Mouse (Mus musculus) heart, adult 2 months (tissue): Measurements from ENCODE around the gene Maml2. TPM values are rescaled to one million over a fixed set of nuclear protein-coding genes. Genes with fewer than 3 reads are reported as not detected.
A peak's percentile ranks its signal among the peaks of the same experiment; 100 is the strongest.

ENCODE experiments used
- DNase-seq, 2 experiments: peaks; one replicate each; pipeline ENCODE4 v3.0.0; 2021
- H3K27ac ChIP-seq: fragments of 200-600 bp; 2 replicates; pipeline ENCODE4 v1.8.1; 2022
- H3K27me3 ChIP-seq: fragments of 200-500 bp; 2 replicates; pipeline ENCODE4 v1.6.1; 2012; ENCODE audit warnings: mild to moderate bottlenecking, low read length, inconsistent platforms, mixed read lengths; ENCODE audit not compliant: control insufficient read depth, insufficient read depth
- H3K36me3 ChIP-seq: fragments of 200-500 bp; 2 replicates; pipeline ENCODE4 v1.6.1; 2012; ENCODE audit warnings: low read length, inconsistent platforms; ENCODE audit not compliant: control insufficient read depth, insufficient read depth
- H3K4me1 ChIP-seq: fragments of 200-500 bp; 2 replicates; pipeline ENCODE4 v1.6.1; 2011; ENCODE audit warnings: low read length; ENCODE audit not compliant: control insufficient read depth, insufficient read depth
- H3K4me3 ChIP-seq: fragments of 200-600 bp; 2 replicates; pipeline ENCODE4 v1.8.1; 2022
- H3K79me2 ChIP-seq: fragments of 200-500 bp; replicated peaks from 2 replicates; pipeline ENCODE4 v1.6.1; 2012; ENCODE audit warnings: mild to moderate bottlenecking, inconsistent platforms, low read length, moderate library complexity, mixed read lengths; ENCODE audit not compliant: control insufficient read depth, insufficient read depth
- H3K9ac ChIP-seq: fragments of 200-500 bp; 2 replicates; pipeline ENCODE4 v1.6.1; 2012; ENCODE audit warnings: low read depth, mild to moderate bottlenecking, control low read depth, inconsistent platforms, low read length, mixed read lengths
- CTCF ChIP-seq: fragments of 200-600 bp; IDR thresholded peaks from 2 replicates; pipeline ENCODE4 v1.8.1; 2022; ENCODE audit warnings: antibody characterized with exemption, mild to moderate bottlenecking, moderate library complexity
- EP300 ChIP-seq: fragments of 200-500 bp; IDR thresholded peaks from 2 replicates; pipeline ENCODE4 v1.6.1; 2011; ENCODE audit warnings: low read depth, low read length, control low read depth; ENCODE audit not compliant: insufficient read depth
- POLR2A ChIP-seq: fragments of 200-500 bp; IDR thresholded peaks from 2 replicates; pipeline ENCODE4 v1.6.1; 2011; ENCODE audit warnings: mild to moderate bottlenecking, low read depth, low read length, control low read depth; ENCODE audit not compliant: insufficient read depth
- WGBS: fragments of 180-500 bp; shearing (Covaris S2); methylation state at CpG from one replicate; pipeline ENCODE4 v1.1.7; 2018; 5-methylcytosine and 5-hydroxymethylcytosine counted together
- intact Hi-C: fragments of 180-260 bp; cut with DNase I; formaldehyde crosslinking; loops from one replicate; pipeline ENCODE4 v1.15.1; 2025
- polyA plus RNA-seq: library from polyadenylated mRNA; depleted of rRNA; stranded (reverse); fragments of >200 nt; gene quantifications from 2 replicates; pipeline ENCODE4 v1.2.3, GENCODE M21; 2012
- total RNA-seq, 2 experiments: library from RNA; stranded (reverse); gene quantifications; 2 replicates each; pipeline ENCODE4 v1.2.3; 2021

Maml2 gene
- total and polyA plus RNA-seq, 3 experiments: 4.8 to 6.5 (median 5.7) TPM

DNA sequence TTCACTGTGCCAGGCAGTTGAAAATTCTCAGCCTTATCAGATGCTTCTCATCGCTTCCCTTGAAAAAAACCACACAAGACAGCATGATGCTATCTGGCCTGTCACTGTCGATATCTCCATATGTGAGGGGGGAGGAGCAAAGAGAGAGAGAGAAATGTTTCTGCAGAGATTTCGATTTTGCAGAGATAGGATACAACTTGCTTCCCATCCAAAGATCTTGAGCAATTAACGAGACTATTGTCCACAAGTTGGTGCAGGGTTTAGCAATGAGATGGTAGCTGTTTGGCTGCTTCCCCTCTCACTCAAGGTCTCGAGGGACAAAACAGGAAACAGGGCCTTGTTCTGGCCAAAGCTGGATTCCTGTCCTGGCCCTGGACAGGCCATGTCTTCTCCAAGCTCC is 276.3 kb downstream of the Maml2 start:
- intact Hi-C loops: loop anchor here (2.0 to 5.0 kb wide), 3 partner anchors 79 to 327 kb away; partner anchors contain the start of genes Ccdc82 and Jrkl
- 22% methylated on average over 5 of the region's 5 CpGs for WGBS
- H3K27ac ChIP-seq: peak overlapping the region; percentile 75
- H3K9ac ChIP-seq: no peak overlapping the region
- H3K4me1 ChIP-seq: peaks cover 11% of the 10 kb centered on the region
- peaks cover 12% of the 10 kb centered on the region for H3K36me3 ChIP-seq
- H3K27me3 ChIP-seq: no peaks in the 10 kb centered on the region
- H3K4me3 ChIP-seq: no peak overlapping the region
- TF ChIP-seq POLR2A (0 out of 2 replicates have a peak, but pooled peaks have one; percentile 19), EP300 (peak; percentile 70; the same call in 1 of the 2 replicates), CTCF (no peak)
- DNase-seq: peak; percentile 53 to 73
- no peaks in the 10 kb centered on the region for H3K79me2 ChIP-seq

DNA sequence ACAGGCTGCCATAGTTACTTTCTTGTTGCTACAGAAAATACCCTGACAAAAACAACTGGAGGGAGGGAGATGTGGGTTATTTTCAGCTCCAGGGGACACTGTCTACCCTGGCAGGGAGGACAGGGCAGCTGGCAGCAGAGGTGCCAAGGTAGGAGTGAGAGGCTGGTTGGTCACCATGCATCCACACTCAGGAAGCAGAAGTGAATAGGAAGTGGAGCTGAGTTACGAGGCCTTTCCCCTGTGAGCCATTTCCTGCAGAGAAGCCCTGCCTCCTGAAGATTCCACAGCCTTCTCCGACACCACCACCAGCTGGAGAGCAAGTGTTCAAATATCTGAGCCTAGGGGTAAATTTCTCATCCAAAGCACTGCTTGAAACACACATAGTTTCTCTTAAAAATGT is 277.2 kb downstream of the Maml2 start:
- Histone ChIP-seq H3K9ac (no peak overlapping the region), H3K36me3 (peaks cover 12% of the 10 kb centered on the region), H3K27me3 (no peaks in the 10 kb centered on the region), H3K4me3 (no peak overlapping the region), H3K27ac (peak overlapping the region; percentile 75), H3K79me2 (no peaks in the 10 kb centered on the region), H3K4me1 (peaks cover 11% of the 10 kb centered on the region)
- DNase-seq: peak; percentile 47 to 50
- TF ChIP-seq POLR2A: no peak
- TF ChIP-seq EP300: 0 out of 2 replicates have a peak, but pooled peaks have one; percentile 32
- peak; percentile 41 for TF ChIP-seq CTCF
- WGBS: 19% methylated on average over 2 of the region's 2 CpGs
- intact Hi-C loops: loop anchor here (2.0 to 5.0 kb wide), 5 partner anchors 63 to 328 kb away; partner anchors contain the start of genes Ccdc82, Jrkl and Maml2

DNA sequence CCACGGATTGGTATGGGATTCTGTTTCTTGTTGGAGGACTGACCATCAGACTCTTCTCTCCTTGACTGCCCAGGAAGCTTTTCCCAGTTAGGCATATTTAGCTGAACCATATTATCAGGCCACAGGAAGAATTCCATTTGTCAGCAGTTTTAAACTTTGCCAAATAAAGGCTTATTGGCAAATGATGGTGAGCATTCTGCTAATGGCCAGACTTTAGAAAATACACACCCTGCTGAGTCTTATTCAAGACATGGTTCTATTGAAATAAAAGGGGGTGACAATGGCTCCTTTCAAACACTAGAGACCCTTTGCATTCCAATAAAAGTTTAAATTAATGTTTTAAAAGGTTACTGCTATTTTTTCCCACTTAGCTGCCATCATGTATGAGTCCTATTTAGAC is 279.4 kb downstream of the Maml2 start:
- Histone ChIP-seq H3K27me3 (no peaks in the 10 kb centered on the region), H3K4me3 (no peak overlapping the region), H3K79me2 (no peaks in the 10 kb centered on the region), H3K36me3 (peaks cover 12% of the 10 kb centered on the region), H3K9ac (no peak overlapping the region), H3K27ac (no peak overlapping the region), H3K4me1 (peaks cover 16% of the 10 kb centered on the region)
- TF ChIP-seq POLR2A (no peak), CTCF (no peak), EP300 (no peak)
- WGBS: 85% methylated on average over 1 of the region's 1 CpGs
- intact Hi-C loops: loop anchor here (5.0 kb wide), 2 partner anchors 65 to 280 kb away; partner anchors contain the start of gene Maml2
- DNase-seq: no peak

DNA sequence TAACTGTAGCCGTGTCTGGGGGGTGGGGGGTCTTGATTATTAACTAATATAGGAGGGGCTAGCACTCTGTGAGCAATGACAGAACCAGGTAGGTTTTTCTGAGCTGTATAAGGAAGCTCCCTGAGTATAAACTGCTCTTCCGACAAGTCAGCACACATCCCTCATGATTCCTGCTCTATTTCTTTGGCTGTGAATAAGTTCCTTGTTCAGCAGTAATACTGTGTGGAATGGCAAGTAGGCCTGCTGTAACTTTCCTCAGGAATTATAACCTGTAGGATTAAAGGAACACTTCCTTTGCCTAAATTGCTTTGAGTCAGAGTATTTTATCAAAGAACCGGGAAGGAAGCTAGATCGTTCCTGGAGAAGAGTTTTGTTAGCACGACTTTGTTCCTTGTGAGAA is 283.4 kb downstream of the Maml2 start:
- H3K36me3 ChIP-seq: peaks cover 22% of the 10 kb centered on the region
- 53% methylated on average over 5 of the region's 5 CpGs for WGBS
- H3K9ac ChIP-seq: no peak overlapping the region
- TF ChIP-seq EP300: no peak
- H3K27ac ChIP-seq: no peak overlapping the region
- no peak overlapping the region for H3K4me3 ChIP-seq
- peaks cover 11% of the 10 kb centered on the region for H3K4me1 ChIP-seq
- H3K79me2 ChIP-seq: no peaks in the 10 kb centered on the region
- intact Hi-C loops: no loop called here
- no peak for DNase-seq
- no peaks in the 10 kb centered on the region for H3K27me3 ChIP-seq

DNA sequence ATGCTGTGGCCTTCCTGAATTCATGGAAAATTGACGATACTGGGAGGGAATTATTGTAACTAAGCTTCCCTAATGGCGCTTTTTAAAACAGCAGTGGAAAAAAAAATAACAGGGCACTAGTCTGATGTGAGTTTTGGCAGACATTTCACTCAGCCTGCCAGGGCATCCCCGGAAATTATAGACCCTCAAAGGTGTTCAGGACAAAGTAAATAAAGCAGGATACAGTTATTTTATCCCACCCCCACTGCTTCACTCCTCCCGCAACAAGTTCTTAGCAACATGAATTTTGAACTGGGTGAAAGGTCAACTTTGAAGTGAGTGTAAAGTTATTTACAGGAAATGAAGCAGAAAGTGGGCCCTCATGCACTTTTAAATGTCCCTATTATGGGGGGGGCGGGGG is 286.2 kb downstream of the Maml2 start:
- Histone ChIP-seq H3K27me3 (no peaks in the 10 kb centered on the region), H3K4me3 (no peak overlapping the region), H3K9ac (no peak overlapping the region), H3K27ac (peak overlapping the region; percentile 39), H3K79me2 (no peaks in the 10 kb centered on the region; the same call in 1 of the 2 replicates), H3K4me1 (peaks cover 21% of the 10 kb centered on the region), H3K36me3 (peaks cover 33% of the 10 kb centered on the region)
- DNase-seq: peak in 1 of 2 experiments; percentile 19
- intact Hi-C loops: no loop called here
- no peak for TF ChIP-seq EP300
- no peak for TF ChIP-seq POLR2A
- no peak for TF ChIP-seq CTCF
- 30% methylated on average over 5 of the region's 5 CpGs for WGBS

DNA sequence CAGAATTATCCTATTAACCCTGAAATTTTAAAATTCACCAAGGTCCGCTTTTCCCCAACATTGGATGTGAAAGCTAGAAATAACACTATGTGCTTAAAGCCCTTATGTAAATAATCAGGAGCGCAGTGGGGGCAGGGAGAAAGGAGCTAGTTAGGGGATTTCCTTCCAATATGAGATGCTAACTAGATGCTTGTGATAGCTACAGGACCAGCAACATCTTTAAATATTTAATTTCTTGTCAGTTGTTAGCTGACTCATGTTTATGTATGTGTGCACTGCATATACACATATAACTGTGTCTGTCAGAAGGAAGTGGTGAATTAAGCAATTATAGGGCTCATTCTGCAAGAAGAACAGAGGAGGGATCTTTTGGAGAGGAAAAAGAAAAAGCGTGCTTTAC is 286.7 kb downstream of the Maml2 start:
- no peaks in the 10 kb centered on the region for H3K27me3 ChIP-seq
- WGBS: 90% methylated on average over 3 of the region's 3 CpGs
- intact Hi-C loops: no loop called here

More for the DNA sequence above, 286.7 kb downstream of the Maml2 start:
- peaks cover 21% of the 10 kb centered on the region for H3K4me1 ChIP-seq
- TF ChIP-seq POLR2A: no peak
- no peak for TF ChIP-seq CTCF
- TF ChIP-seq EP300: no peak
- peak in 1 of 2 experiments; percentile 4 for DNase-seq
- no peak overlapping the region for H3K9ac ChIP-seq
- no peaks in the 10 kb centered on the region; the same call in 1 of the 2 replicates for H3K79me2 ChIP-seq
- peaks cover 33% of the 10 kb centered on the region for H3K36me3 ChIP-seq
- H3K27ac ChIP-seq: peak overlapping the region; percentile 39; the same call in 1 of the 2 replicates
- no peak overlapping the region for H3K4me3 ChIP-seq
